Mouse (Mus musculus) C2C12 (cell line): ENCODE measurements around the gene Slc44a4. TPM values are rescaled to one million over a fixed set of nuclear protein-coding genes. Genes with fewer than 3 reads are reported as not detected.

ENCODE experiments used
- H3K27me3 ChIP-seq: one replicate; pipeline ENCODE4 v1.6.1; 2011; ENCODE audit not compliant: control insufficient read depth, insufficient read depth, insufficient read length
- H3K36me3 ChIP-seq: one replicate; pipeline ENCODE4 v1.6.1; 2011; ENCODE audit not compliant: control insufficient read depth, insufficient read depth
- H3K4me3 ChIP-seq: one replicate; pipeline ENCODE4 v1.5.1; 2011; ENCODE audit warnings: mild to moderate bottlenecking, control low read depth; ENCODE audit not compliant: poor library complexity, insufficient read depth, severe bottlenecking
- H3K79me2 ChIP-seq: one replicate; pipeline ENCODE4 v1.6.1; 2011; ENCODE audit not compliant: control insufficient read depth, insufficient read depth
- H3K79me3 ChIP-seq: one replicate; pipeline ENCODE4 v1.6.1; 2011; ENCODE audit warnings: low read depth, control low read depth
- H3ac ChIP-seq: one replicate; pipeline ENCODE3; 2011; ENCODE audit warnings: low read depth; ENCODE audit not compliant: control insufficient read depth, insufficient read length
- CEBPB ChIP-seq: IDR thresholded peaks from one replicate; pipeline ENCODE4 v1.6.1; 2011; ENCODE audit warnings: low read depth, mild to moderate bottlenecking, control low read depth, moderate library complexity
- CTCF ChIP-seq: IDR thresholded peaks from one replicate; pipeline ENCODE4 v1.5.1; 2011; ENCODE audit not compliant: control insufficient read depth, insufficient read depth, insufficient read length
- FOSL1 ChIP-seq: IDR thresholded peaks from one replicate; pipeline ENCODE4 v1.8.0; 2011; ENCODE audit warnings: mild to moderate bottlenecking, low read length; ENCODE audit not compliant: poor library complexity, insufficient read depth, severe bottlenecking
- MAX ChIP-seq: IDR thresholded peaks from one replicate; pipeline ENCODE4 v1.6.1; 2011; ENCODE audit warnings: mild to moderate bottlenecking, control low read depth
- MYOD1 ChIP-seq: IDR thresholded peaks from one replicate; pipeline ENCODE4 v1.6.1; 2011; ENCODE audit warnings: low read depth; ENCODE audit not compliant: control insufficient read depth, insufficient read length
- MYOG ChIP-seq: IDR thresholded peaks from one replicate; pipeline ENCODE4 v1.6.1; 2011; ENCODE audit not compliant: control insufficient read depth, insufficient read length; ENCODE audit errors: extremely low read depth
- USF1 ChIP-seq: IDR thresholded peaks from one replicate; pipeline ENCODE4 v1.6.1; 2011; ENCODE audit warnings: low read depth, mild to moderate bottlenecking, control low read depth, moderate library complexity
- polyA plus RNA-seq: library from polyadenylated mRNA; unstranded; fragments of >200 nt; fragmentation: generic; extraction: Trizol; gene quantifications from one replicate; pipeline ENCODE4 v1.2.1, GENCODE M21; 2012; ENCODE audit warnings: missing spikeins

The Slc44a4 gene
- polyA plus RNA-seq, 1 experiment: 0.06 TPM

GRCm38 (mm10) chr17:34881683-34882310 is 32.5 kb upstream of the Slc44a4 start, which contains the start of gene Gm20547:
Gm20547 (minus strand) TSS chr17:34882042.
- no peaks in the 10 kb centered on the region for H3K79me2 ChIP-seq
- no peaks in the 10 kb centered on the region for H3K27me3 ChIP-seq
- no peaks in the 10 kb centered on the region for H3K36me3 ChIP-seq
- H3K4me3 ChIP-seq: no peak within 1 kb of the TSS
- no peak for TF ChIP-seq MYOG
- H3ac ChIP-seq: no peak within 1 kb of the TSS
- H3K79me3 ChIP-seq: no peaks in the 10 kb centered on the region

- Histone ChIP-seq H3K27me3 (no peaks in the 10 kb centered on the region), H3K79me2 (no peaks in the 10 kb centered on the region), H3K79me3 (no peaks in the 10 kb centered on the region), H3K4me3 (no peak overlapping the region), H3ac (no peak overlapping the region), H3K36me3 (no peaks in the 10 kb centered on the region)
- TF ChIP-seq MAX (no peak), MYOG (no peak), CEBPB (no peak), FOSL1 (no peak), USF1 (no peak), CTCF (no peak), MYOD1 (no peak)
These were observed 30.9 kb upstream of the Slc44a4 start for GRCm38 (mm10) chr17:34883332-34883731.

- no peak for TF ChIP-seq CTCF
- no peak for TF ChIP-seq MYOD1
- TF ChIP-seq FOSL1: no peak
- no peak for TF ChIP-seq CEBPB
- TF ChIP-seq MYOG: no peak
- no peak for TF ChIP-seq USF1
- TF ChIP-seq MAX: no peak
- H3K4me3 ChIP-seq: no peak overlapping the region
- no peaks in the 10 kb centered on the region for H3K79me2 ChIP-seq
- no peaks in the 10 kb centered on the region for H3K36me3 ChIP-seq
- no peaks in the 10 kb centered on the region for H3K79me3 ChIP-seq
- no peak overlapping the region for H3ac ChIP-seq
- H3K27me3 ChIP-seq: no peaks in the 10 kb centered on the region
These were observed 29.6 kb upstream of the Slc44a4 start for GRCm38 (mm10) chr17:34884704-34885103.

GRCm38 (mm10) chr17:34885615-34886014 is 28.7 kb upstream of the Slc44a4 start:
- Histone ChIP-seq H3K27me3 (no peaks in the 10 kb centered on the region), H3K79me2 (no peaks in the 10 kb centered on the region), H3K4me3 (no peak overlapping the region), H3K36me3 (no peaks in the 10 kb centered on the region), H3K79me3 (no peaks in the 10 kb centered on the region), H3ac (no peak overlapping the region)
- TF ChIP-seq MAX: no peak
- TF ChIP-seq CEBPB: no peak
- no peak for TF ChIP-seq MYOG
- no peak for TF ChIP-seq USF1
- no peak for TF ChIP-seq FOSL1
- no peak for TF ChIP-seq CTCF
- no peak for TF ChIP-seq MYOD1

- Histone ChIP-seq H3K79me3 (no peaks in the 10 kb centered on the region), H3K79me2 (no peaks in the 10 kb centered on the region), H3K36me3 (no peaks in the 10 kb centered on the region), H3K4me3 (no peak overlapping the region), H3K27me3 (no peaks in the 10 kb centered on the region), H3ac (no peak overlapping the region)
- TF ChIP-seq MAX (no peak), CTCF (no peak)
These were observed 26.3 kb upstream of the Slc44a4 start for GRCm38 (mm10) chr17:34887942-34888341.

- H3ac ChIP-seq: no peak overlapping the region
- H3K79me3 ChIP-seq: no peaks in the 10 kb centered on the region
- H3K36me3 ChIP-seq: no peaks in the 10 kb centered on the region
- H3K27me3 ChIP-seq: no peaks in the 10 kb centered on the region
- peaks cover 4% of the 10 kb centered on the region for H3K79me2 ChIP-seq
- no peak overlapping the region for H3K4me3 ChIP-seq
- TF ChIP-seq MYOG (no peak), USF1 (no peak)
These were observed 24.1 kb upstream of the Slc44a4 start for GRCm38 (mm10) chr17:34890074-34890743.
